Mouse (Mus musculus) embryonic facial prominence, embryonic 14.5 days (tissue): ENCODE data around the gene Gm5089. TPM values are rescaled to one million over a fixed set of nuclear protein-coding genes. Genes with fewer than 3 reads are reported as not detected.
"Not testable (repeated sequence)": the region's sequence is repeated elsewhere in the genome, so short reads cannot be mapped to it uniquely, and the experiment has no call there.

Experiments
- ATAC-seq: fragments of 200-750 bp; cut with Nextera tagmentation; 2 replicates; pipeline ENCODE4 v1.8.0; 2017; ENCODE audit warnings: low read depth, moderate number of reproducible peaks, moderate TSS enrichment
- DNase-seq: peaks from one replicate; pipeline ENCODE4 v3.0.0-alpha.2; 2015; ENCODE audit warnings: low spot score
- H3K27ac ChIP-seq: fragments of 300-500 bp; sonication (generic); replicated peaks from 2 replicates; pipeline ENCODE4 v1.5.1; 2014; ENCODE audit warnings: low read depth, mild to moderate bottlenecking, low read length, moderate library complexity
- H3K27me3 ChIP-seq: fragments of 300-500 bp; sonication (generic); replicated peaks from 2 replicates; pipeline ENCODE4 v1.6.1; 2014; ENCODE audit warnings: low read length; ENCODE audit not compliant: control insufficient read depth, insufficient read depth
- H3K36me3 ChIP-seq: fragments of 300-500 bp; sonication (generic); 2 replicates; pipeline ENCODE4 v1.6.1; 2014; ENCODE audit warnings: low read length, mixed read lengths; ENCODE audit not compliant: control insufficient read depth, insufficient read depth
- H3K4me1 ChIP-seq: fragments of 300-500 bp; sonication (generic); 2 replicates; pipeline ENCODE4 v1.6.1; 2014; ENCODE audit warnings: antibody characterized with exemption, low read length; ENCODE audit not compliant: control insufficient read depth, insufficient read depth
- H3K4me2 ChIP-seq: fragments of 300-500 bp; sonication (generic); 2 replicates; pipeline ENCODE4 v1.6.1; 2014; ENCODE audit warnings: low read depth, mild to moderate bottlenecking, low read length, moderate library complexity, mixed read lengths
- H3K4me3 ChIP-seq: fragments of 300-500 bp; sonication (generic); 2 replicates; pipeline ENCODE4 v1.5.1; 2014; ENCODE audit warnings: low read depth, mild to moderate bottlenecking, low read length
- H3K9ac ChIP-seq: fragments of 300-500 bp; sonication (generic); 2 replicates; pipeline ENCODE4 v1.6.1; 2014; ENCODE audit warnings: low read depth, mild to moderate bottlenecking, low read length, moderate library complexity, mixed read lengths
- H3K9me3 ChIP-seq: fragments of 300-500 bp; sonication (generic); 2 replicates; pipeline ENCODE4 v1.6.1; 2016; ENCODE audit warnings: low read length; ENCODE audit not compliant: control insufficient read depth
- WGBS: fragments of 180-500 bp; shearing (Covaris S2); extraction: QIAGEN DNeasy Blood & Tissue Kit; methylation state at CpG from one replicate; pipeline ENCODE4 v1.1.7; 2014; 5-methylcytosine and 5-hydroxymethylcytosine counted together
- polyA plus RNA-seq: library from polyadenylated mRNA; unstranded; fragments of >200 nt; fragmentation: Nextera tagmentation; extraction: Ambion mirVana; gene quantifications from 2 replicates; pipeline ENCODE4 v1.2.1, GENCODE M21; 2014

Gene Gm5089
- polyA plus RNA-seq, 1 experiment from 2014 or later = not detected

DNA sequence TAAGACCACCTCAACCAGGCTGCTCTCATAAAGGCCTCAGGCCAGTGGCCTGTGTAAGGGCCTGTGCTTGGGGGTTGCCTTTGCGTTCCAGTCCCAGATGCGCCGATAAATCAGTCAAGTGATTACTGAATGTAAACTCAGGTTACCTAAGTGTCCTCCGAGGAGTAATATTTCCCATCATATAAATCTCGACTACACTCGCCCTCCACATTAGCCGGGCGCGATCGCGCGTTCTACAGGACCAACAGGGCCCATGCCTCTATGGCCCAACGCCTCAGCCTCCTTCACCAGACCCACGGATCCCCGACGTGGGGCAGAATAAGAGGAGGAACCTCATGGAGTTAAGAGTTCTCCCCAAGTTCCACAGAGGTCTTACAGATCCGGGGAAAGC is 11.8 kb upstream of the Gm5089 start:
- 23% methylated on average over 17 of the region's 17 CpGs for WGBS
- no peaks in the 10 kb centered on the region for H3K9me3 ChIP-seq
- DNase-seq = no peak
- peak overlapping the region; percentile 49; the same call in 1 of the 2 replicates for H3K4me3 ChIP-seq
- H3K4me1 ChIP-seq = peaks cover 8% of the 10 kb centered on the region; the same call in 1 of the 2 replicates
- no peak overlapping the region for H3K27ac ChIP-seq
- peak overlapping the region; percentile 89; the same call in 1 of the 2 replicates for H3K4me2 ChIP-seq
- ATAC-seq = no peak
- H3K36me3 ChIP-seq = no peaks in the 10 kb centered on the region
- peaks cover 76% of the 10 kb centered on the region for H3K27me3 ChIP-seq
- no peak overlapping the region; the same call in 1 of the 2 replicates for H3K9ac ChIP-seq

- peak overlapping the region; percentile 49; the same call in 1 of the 2 replicates for H3K4me3 ChIP-seq
- H3K9me3 ChIP-seq = no peaks in the 10 kb centered on the region
- H3K36me3 ChIP-seq = no peaks in the 10 kb centered on the region
- peak overlapping the region; percentile 89; the same call in 1 of the 2 replicates for H3K4me2 ChIP-seq
- ATAC-seq (no peak), DNase-seq (no peak)
- H3K27me3 ChIP-seq = peaks cover 69% of the 10 kb centered on the region
- 23% methylated on average over 9 of the region's 9 CpGs for WGBS
- no peak overlapping the region for H3K27ac ChIP-seq
- H3K9ac ChIP-seq = no peak overlapping the region
- H3K4me1 ChIP-seq = peaks cover 8% of the 10 kb centered on the region; the same call in 1 of the 2 replicates
Measured at GRCm38 (mm10) chr14:122461966-122462365, 11.1 kb upstream of the Gm5089 start.

DNA sequence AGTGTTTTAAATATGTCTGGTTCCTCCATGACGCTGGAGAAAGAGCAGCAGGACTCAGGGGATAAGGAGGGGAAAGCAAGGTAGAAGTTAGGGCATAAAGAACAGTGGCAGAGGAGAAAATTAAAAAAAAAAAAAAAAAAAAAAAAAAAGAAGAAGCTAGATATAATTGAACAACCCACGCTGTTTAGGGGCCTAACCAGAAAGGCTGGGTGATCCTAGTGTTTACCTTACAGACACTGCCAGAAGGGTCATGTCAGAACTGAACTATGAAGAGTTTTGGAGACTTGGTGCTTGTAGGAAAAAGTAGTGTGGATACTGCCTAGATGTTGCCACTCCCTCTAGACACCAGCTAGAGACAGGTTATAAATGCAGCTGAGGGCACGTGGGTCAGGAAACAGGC is 10.6 kb upstream of the Gm5089 start:
- Histone ChIP-seq H3K4me3 (peak overlapping the region; percentile 49; the same call in 1 of the 2 replicates), H3K27ac (no peak overlapping the region), H3K9me3 (no peaks in the 10 kb centered on the region), H3K27me3 (peaks cover 65% of the 10 kb centered on the region), H3K4me2 (peak overlapping the region; percentile 89; the same call in 1 of the 2 replicates), H3K36me3 (no peaks in the 10 kb centered on the region), H3K4me1 (peaks cover 8% of the 10 kb centered on the region; the same call in 1 of the 2 replicates), H3K9ac (no peak overlapping the region)
- WGBS = 48% methylated on average over 3 of the region's 3 CpGs
- DNase-seq (no peak), ATAC-seq (no peak)

GRCm38 (mm10) chr14:122460226-122460625 is 9.3 kb upstream of the Gm5089 start:
- H3K4me1 ChIP-seq = peaks cover 7% of the 10 kb centered on the region; the same call in 1 of the 2 replicates
- no peak overlapping the region for H3K4me3 ChIP-seq
- WGBS = 57% methylated on average over 5 of the region's 5 CpGs
- no peak overlapping the region for H3K27ac ChIP-seq
- DNase-seq (no peak), ATAC-seq (no peak)
- H3K27me3 ChIP-seq = peaks cover 65% of the 10 kb centered on the region
- H3K4me2 ChIP-seq = no peak overlapping the region; the same call in 1 of the 2 replicates
- H3K9ac ChIP-seq = no peak overlapping the region
- no peaks in the 10 kb centered on the region for H3K9me3 ChIP-seq
- H3K36me3 ChIP-seq = no peaks in the 10 kb centered on the region

DNA sequence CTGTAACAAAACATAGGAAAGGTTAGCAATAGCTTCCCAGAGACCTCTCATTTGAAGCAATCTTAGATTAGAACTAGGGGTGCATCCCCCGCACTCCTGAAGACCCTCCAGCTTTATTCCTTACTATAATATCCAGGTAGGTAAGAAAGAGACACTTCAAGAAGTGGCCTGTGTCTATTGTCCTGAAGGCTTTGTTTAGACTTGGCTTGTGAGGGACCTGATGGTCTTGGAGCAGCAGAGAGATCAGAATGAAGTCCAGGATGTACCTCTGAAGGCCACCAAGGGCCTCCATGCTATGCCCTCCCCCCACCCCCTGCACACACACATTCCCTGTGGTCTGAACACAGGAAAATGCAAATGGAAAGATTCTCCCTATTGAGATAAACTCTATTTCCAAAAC is 8.9 kb upstream of the Gm5089 start:
- Histone ChIP-seq H3K36me3 (no peaks in the 10 kb centered on the region), H3K4me1 (peaks cover 3% of the 10 kb centered on the region; the same call in 1 of the 2 replicates), H3K4me2 (no peak overlapping the region), H3K9me3 (no peaks in the 10 kb centered on the region), H3K27ac (no peak overlapping the region), H3K27me3 (peaks cover 65% of the 10 kb centered on the region), H3K4me3 (no peak overlapping the region), H3K9ac (no peak overlapping the region)
- no peak for DNase-seq
- ATAC-seq = no peak
- 87% methylated on average over 1 of the region's 1 CpGs for WGBS

DNA sequence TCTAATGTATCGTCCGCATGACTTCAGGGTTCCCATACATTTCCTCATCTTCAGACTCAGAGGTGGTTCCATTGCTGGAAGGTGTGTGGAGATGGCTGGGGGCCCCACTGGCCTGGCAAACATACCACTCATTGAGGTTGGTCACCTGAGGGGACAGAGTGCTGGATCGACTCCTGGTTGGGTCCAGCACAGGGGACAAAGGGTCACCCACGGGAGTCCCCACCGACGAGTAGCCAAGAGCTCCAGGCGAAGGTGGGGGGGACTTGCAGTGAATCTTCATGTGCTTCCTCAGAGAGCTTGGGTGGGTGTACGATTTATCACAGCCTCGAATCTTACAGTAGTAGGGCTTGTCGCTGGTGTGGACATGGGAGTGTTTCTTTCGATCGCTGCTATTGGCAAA is 8.4 kb upstream of the Gm5089 start:
- not testable (repeated sequence) for H3K36me3 ChIP-seq, H3K4me2 ChIP-seq, H3K27ac ChIP-seq, H3K9ac ChIP-seq, H3K4me3 ChIP-seq, DNase-seq, ATAC-seq, H3K9me3 ChIP-seq, H3K4me1 ChIP-seq
- peaks cover 64% of the 10 kb centered on the region for H3K27me3 ChIP-seq
- 83% methylated on average over 3 of the region's 12 CpGs for WGBS

DNA sequence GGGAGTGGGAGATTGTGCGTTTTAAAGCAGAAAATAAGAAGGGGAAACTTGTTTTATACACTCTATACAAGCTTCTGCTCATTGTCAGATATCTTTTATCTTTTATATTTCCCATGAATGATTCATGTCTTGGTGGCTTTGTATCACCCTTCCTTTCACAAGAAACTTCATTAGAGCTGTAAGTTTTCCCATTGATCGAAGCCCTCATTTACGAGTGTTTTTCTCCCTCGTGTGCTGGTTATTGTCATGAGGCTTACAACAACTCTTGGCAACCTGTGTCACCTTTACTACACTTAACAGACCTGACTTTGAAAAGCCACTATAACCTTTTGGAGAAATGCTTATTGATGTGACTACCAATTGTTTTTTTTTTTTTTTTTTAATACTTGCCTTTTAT is 4.6 kb upstream of the Gm5089 start:
- Histone ChIP-seq H3K36me3 (no peaks in the 10 kb centered on the region), H3K4me1 (peaks cover 9% of the 10 kb centered on the region; the same call in 1 of the 2 replicates), H3K4me3 (no peak overlapping the region), H3K4me2 (no peak overlapping the region), H3K27ac (no peak overlapping the region), H3K27me3 (peaks cover 69% of the 10 kb centered on the region), H3K9me3 (no peaks in the 10 kb centered on the region), H3K9ac (no peak overlapping the region)
- DNase-seq (no peak), ATAC-seq (no peak)
- 75% methylated on average over 4 of the region's 4 CpGs for WGBS

DNA sequence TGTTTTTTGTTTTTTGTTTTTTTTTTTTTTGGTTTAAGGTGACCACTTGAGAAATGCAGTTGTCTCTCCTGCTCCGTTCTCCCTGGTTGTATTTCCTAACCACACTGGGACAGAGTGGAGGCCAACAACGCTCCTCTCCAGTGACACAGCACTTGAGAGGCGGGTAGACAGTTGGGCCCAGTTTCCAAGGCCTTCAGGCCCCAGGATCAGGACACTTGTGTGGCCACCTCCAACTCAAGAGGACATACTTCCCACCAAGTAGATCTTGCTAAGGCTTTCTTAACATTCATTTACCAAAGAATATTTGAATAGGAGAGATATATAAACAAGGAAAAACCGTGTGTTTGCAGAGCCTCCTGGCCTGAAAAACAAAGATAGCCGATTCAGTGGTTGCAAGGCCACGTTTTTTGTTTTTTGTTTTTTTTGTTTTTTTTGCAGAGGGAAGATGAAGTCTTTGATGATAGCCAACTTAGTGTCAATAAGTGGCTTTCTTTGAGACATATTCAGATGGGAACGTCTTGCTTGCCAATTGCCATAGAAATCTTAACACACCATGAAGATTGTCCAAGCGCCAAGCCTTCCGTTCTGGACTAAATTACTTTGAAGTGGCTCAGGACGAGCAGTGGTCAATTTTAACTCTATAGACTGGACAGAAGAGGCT is 4.1 kb upstream of the Gm5089 start:
- ATAC-seq (no peak), DNase-seq (no peak)
- Histone ChIP-seq H3K27me3 (peaks cover 69% of the 10 kb centered on the region), H3K9ac (no peak overlapping the region), H3K36me3 (no peaks in the 10 kb centered on the region), H3K4me2 (no peak overlapping the region), H3K4me1 (peaks cover 9% of the 10 kb centered on the region; the same call in 1 of the 2 replicates), H3K9me3 (no peaks in the 10 kb centered on the region), H3K4me3 (no peak overlapping the region), H3K27ac (no peak overlapping the region)
- 60% methylated on average over 10 of the region's 10 CpGs for WGBS
